Mouse (Mus musculus): Measurements from ENCODE around the gene Trnau1ap. TPM values are rescaled to one million over a fixed set of nuclear protein-coding genes. Genes with fewer than 3 reads are reported as not detected.
"Not testable (repeated sequence)": the region's sequence is repeated elsewhere in the genome, so short reads cannot be mapped to it uniquely, and the experiment has no call there.

The Trnau1ap gene
- polyA plus RNA-seq, 1 experiment: 19.6 TPM

DNA sequence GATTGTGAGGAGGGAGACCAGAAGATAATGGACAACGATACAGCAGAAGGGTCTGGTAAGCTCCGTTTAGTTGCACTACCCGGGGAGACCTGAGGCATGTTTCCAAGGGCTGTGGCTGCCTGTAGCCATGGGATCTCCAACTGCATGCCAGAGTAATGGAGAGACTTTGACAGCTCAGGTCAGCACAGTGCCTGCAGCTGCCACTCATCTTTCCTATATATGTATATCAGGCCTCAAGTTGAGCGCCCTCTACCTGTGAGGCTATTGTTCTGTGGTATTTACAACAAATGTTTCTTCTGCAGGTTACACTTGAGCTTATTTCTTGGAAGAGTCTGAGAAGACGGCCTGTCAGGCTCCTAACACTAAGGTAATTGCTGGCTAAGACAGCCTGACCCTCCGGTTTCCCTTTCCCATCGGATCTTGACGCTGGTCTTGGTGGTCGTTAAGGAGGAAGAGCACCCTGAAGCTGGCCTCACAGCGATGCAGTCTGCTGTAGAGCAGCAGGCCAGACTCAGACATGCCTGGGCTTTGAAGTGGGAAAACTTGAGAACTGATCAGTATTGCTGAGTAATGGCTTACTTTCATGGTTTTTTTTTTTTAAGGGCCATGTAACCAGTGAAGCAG, 19.4 kb downstream of the Trnau1ap start:
- peak; percentile 57 to 64 for DNase-seq (ENCODE audit: low read depth in 1 of 2, low spot score in 2 of 2)
- peaks cover 2% of the 10 kb centered on the region; the same call in 1 of the 2 replicates for H3K4me1 ChIP-seq (ENCODE audit: control insufficient read depth, insufficient read depth, insufficient read length)
- no peaks in the 10 kb centered on the region for H3K27me3 ChIP-seq (ENCODE audit: control insufficient read depth, insufficient read depth, low read length)
- peaks cover 22% of the 10 kb centered on the region for H3K36me3 ChIP-seq (ENCODE audit: control insufficient read depth, insufficient read depth, low read length)
- TF ChIP-seq CTCF (IDR thresholded peaks at IDR 0.05; ENCODE audit: extremely low read depth, insufficient read depth, insufficient read length, insufficient replicate concordance) (peak; percentile 35; the same call in 1 of the 2 replicates), POLR2A (IDR thresholded peaks at IDR 0.05; ENCODE audit: low read depth, low read length) (no peak)
- no peak overlapping the region; the same call in 1 of the 2 replicates for H3K27ac ChIP-seq (ENCODE audit: insufficient read depth, low read length)
- peak overlapping the region; percentile 50 for H3K4me3 ChIP-seq (ENCODE audit: extremely low read depth, insufficient read depth, insufficient read length)
- WGBS: 19% methylated on average over 10 of the region's 10 CpGs

DNA sequence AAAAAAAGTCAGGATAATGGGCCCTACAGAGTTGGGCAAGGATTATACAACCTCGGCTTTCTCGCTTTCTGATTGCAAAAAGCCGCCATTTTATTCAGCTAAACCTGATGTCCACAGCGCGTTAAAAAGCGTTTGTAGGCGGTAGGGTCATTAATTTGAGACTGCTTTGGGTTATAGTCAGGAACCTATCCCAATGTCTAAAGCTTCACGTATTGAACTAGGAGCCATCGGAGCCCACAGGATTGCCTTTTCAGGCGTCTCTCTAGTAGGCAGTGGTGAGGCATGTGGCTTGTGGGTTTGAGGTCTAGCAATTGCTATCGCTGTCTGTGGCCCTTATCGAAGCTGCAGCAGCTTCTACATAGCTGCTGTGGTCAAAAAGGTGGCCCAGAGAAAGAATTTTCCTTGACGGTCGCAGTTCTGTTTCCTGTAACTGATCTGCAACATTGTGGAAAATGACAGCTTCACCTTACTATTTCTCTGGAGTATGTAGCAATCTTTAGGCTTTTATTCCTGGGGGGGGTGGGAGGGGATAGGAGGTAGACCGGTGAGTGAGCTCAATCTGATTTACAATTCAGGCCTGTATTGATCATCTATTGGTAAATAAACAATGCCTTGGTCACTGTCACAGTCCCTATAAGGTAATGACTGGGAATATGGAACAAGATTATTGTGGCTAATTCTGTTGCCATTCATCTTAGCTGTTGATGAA, 20.0 kb downstream of the Trnau1ap start:
- no peaks in the 10 kb centered on the region for H3K27me3 ChIP-seq (ENCODE audit: control insufficient read depth, insufficient read depth, low read length)
- peak overlapping the region; percentile 100 for H3K4me3 ChIP-seq (ENCODE audit: extremely low read depth, insufficient read depth, insufficient read length)
- TF ChIP-seq POLR2A (IDR thresholded peaks at IDR 0.05; ENCODE audit: low read depth, low read length) (no peak), CTCF (IDR thresholded peaks at IDR 0.05; ENCODE audit: extremely low read depth, insufficient read depth, insufficient read length, insufficient replicate concordance) (no peak)
- H3K4me1 ChIP-seq (ENCODE audit: control insufficient read depth, insufficient read depth, insufficient read length): peaks cover 2% of the 10 kb centered on the region; the same call in 1 of the 2 replicates
- under 1% methylated on average over 15 of the region's 15 CpGs for WGBS
- peak overlapping the region; percentile 87 for H3K27ac ChIP-seq (ENCODE audit: insufficient read depth, low read length)
- peak in 1 of 2 experiments; percentile 17 for DNase-seq (ENCODE audit: low read depth in 1 of 2, low spot score in 2 of 2)
- peaks cover 22% of the 10 kb centered on the region for H3K36me3 ChIP-seq (ENCODE audit: control insufficient read depth, insufficient read depth, low read length)

DNA sequence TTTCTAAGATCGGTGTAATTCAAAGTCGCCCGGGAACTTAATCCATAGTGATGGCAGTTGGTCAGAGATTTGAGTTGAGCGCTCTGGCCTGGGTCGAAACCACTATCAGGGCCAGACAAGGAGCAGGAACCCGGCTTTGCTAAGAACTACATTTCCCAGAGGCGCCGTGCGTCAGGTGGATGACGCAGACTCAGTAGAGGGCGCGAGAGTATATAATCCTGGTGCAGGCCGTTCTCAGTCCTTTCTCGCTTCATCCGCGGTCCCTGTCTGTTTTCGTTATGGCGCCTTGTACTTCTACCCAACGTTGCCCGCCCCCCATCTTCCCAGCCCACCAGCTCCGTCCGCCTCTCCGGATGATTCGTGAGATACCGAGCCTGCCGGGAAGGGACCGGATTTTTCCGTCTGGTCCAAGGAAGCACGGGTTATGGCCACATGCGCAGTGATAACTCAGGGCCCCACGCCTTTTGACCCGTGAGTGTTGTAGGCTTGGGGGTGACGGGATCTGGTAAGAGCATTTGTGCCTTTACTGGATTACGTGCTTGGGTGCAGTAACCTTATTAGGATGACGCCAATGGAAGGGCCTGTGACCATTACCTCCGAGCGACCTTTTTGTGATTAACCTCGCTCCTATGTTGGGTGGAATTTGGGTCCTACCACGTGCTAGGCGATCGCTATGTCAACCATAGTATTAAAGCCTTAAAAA, 20.8 kb downstream of the Trnau1ap start:
- peak overlapping the region; percentile 87 for H3K27ac ChIP-seq (ENCODE audit: insufficient read depth, low read length)
- H3K27me3 ChIP-seq (ENCODE audit: control insufficient read depth, insufficient read depth, low read length): no peaks in the 10 kb centered on the region
- peak; percentile 85 to 87 for DNase-seq (ENCODE audit: low read depth in 1 of 2, low spot score in 2 of 2)
- under 1% methylated on average over 41 of the region's 41 CpGs for WGBS
- H3K4me3 ChIP-seq (ENCODE audit: extremely low read depth, insufficient read depth, insufficient read length): peak overlapping the region; percentile 100
- H3K36me3 ChIP-seq (ENCODE audit: control insufficient read depth, insufficient read depth, low read length): peaks cover 16% of the 10 kb centered on the region
- peaks cover 2% of the 10 kb centered on the region; the same call in 1 of the 2 replicates for H3K4me1 ChIP-seq (ENCODE audit: control insufficient read depth, insufficient read depth, insufficient read length)
- TF ChIP-seq POLR2A (IDR thresholded peaks at IDR 0.05; ENCODE audit: low read depth, low read length): peak; percentile 98
- no peak for TF ChIP-seq CTCF (IDR thresholded peaks at IDR 0.05; ENCODE audit: extremely low read depth, insufficient read depth, insufficient read length, insufficient replicate concordance)

DNA sequence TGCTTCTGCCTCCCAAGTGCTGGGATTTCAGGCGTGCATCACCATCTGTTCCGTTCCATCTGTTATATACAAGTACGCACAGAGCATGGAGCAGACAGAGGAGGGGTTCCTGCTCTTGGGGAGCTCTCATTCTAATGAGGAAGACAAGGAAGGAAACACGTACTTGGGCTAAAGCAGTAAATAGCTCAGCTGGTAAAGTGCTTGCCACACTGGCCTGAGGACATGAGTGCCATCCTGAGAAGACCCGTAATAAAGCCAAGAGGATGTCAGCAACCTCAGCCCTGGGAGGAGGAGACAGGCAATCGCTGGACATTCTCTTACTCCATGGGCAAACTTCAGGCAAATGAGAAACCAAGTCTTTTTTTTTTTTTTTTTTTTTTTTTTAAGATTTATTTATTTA, 23.3 kb downstream of the Trnau1ap start:
- no peak for TF ChIP-seq POLR2A (IDR thresholded peaks at IDR 0.05; ENCODE audit: low read depth, low read length)
- TF ChIP-seq CTCF (IDR thresholded peaks at IDR 0.05; ENCODE audit: extremely low read depth, insufficient read depth, insufficient read length, insufficient replicate concordance): no peak
- no peak overlapping the region for H3K4me3 ChIP-seq (ENCODE audit: extremely low read depth, insufficient read depth, insufficient read length)
- WGBS: 38% methylated on average over 6 of the region's 6 CpGs
- no peaks in the 10 kb centered on the region for H3K27me3 ChIP-seq (ENCODE audit: control insufficient read depth, insufficient read depth, low read length)
- H3K4me1 ChIP-seq (ENCODE audit: control insufficient read depth, insufficient read depth, insufficient read length): peaks cover 2% of the 10 kb centered on the region; the same call in 1 of the 2 replicates
- no peak for DNase-seq (ENCODE audit: low read depth in 1 of 2, low spot score in 2 of 2)
- H3K36me3 ChIP-seq (ENCODE audit: control insufficient read depth, insufficient read depth, low read length): peaks cover 8% of the 10 kb centered on the region
- no peak overlapping the region for H3K27ac ChIP-seq (ENCODE audit: insufficient read depth, low read length)

DNA sequence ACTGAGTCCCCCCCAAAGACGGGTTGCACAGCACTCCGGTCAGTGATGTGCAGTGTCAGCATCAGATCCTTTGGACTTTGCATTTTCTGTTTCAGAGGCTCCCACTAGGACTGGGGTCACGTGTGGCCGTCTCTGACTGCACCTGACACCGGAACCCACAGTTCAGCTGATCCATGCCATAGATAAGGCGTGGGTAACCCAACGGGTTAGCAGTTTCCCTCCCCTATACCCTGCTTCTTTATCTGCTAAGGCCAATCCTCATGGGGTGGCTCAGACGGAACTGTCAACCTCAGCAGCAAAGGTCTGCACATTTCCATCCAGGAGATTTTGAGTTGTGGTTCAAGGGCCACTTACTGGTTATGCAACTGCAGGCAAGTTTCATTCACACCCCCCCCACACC, 24.1 kb downstream of the Trnau1ap start:
- no peak for DNase-seq (ENCODE audit: low read depth in 1 of 2, low spot score in 2 of 2)
- 57% methylated on average over 8 of the region's 8 CpGs for WGBS

DNA sequence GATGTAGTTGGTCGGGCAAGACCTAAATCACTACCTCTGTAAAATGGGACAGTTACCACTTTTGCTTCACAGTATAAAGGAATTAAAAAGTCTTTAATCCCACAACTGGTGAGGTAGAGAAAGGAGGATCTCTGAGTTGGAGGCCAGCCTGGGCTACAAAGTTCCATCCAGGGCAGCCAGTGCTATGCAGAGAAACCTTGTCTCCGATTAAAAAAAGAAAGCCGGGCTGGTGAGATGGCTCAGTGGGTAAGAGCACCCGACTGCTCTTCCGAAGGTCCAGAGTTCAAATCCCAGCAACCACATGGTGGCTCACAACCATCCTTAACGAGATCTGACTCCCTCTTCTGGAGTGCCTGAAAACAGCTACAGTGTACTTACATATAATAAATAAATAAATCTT, 25.9 kb downstream of the Trnau1ap start:
- WGBS: 60% methylated on average over 6 of the region's 6 CpGs
- not testable (repeated sequence) for DNase-seq (ENCODE audit: low read depth in 1 of 2, low spot score in 2 of 2); H3K4me1 ChIP-seq (ENCODE audit: control insufficient read depth, insufficient read depth, insufficient read length); H3K27me3 ChIP-seq (ENCODE audit: control insufficient read depth, insufficient read depth, low read length); H3K36me3 ChIP-seq (ENCODE audit: control insufficient read depth, insufficient read depth, low read length); H3K27ac ChIP-seq (ENCODE audit: insufficient read depth, low read length)
- peak overlapping the region; percentile 50 for H3K4me3 ChIP-seq (ENCODE audit: extremely low read depth, insufficient read depth, insufficient read length)

More for the DNA sequence above, 24.1 kb downstream of the Trnau1ap start:
- Histone ChIP-seq H3K4me1 (ENCODE audit: control insufficient read depth, insufficient read depth, insufficient read length) (peaks cover 2% of the 10 kb centered on the region; the same call in 1 of the 2 replicates), H3K36me3 (ENCODE audit: control insufficient read depth, insufficient read depth, low read length) (peaks cover 5% of the 10 kb centered on the region), H3K27me3 (ENCODE audit: control insufficient read depth, insufficient read depth, low read length) (no peaks in the 10 kb centered on the region), H3K27ac (ENCODE audit: insufficient read depth, low read length) (no peak overlapping the region), H3K4me3 (ENCODE audit: extremely low read depth, insufficient read depth, insufficient read length) (no peak overlapping the region)
- no peak for TF ChIP-seq POLR2A (IDR thresholded peaks at IDR 0.05; ENCODE audit: low read depth, low read length)
- no peak for TF ChIP-seq CTCF (IDR thresholded peaks at IDR 0.05; ENCODE audit: extremely low read depth, insufficient read depth, insufficient read length, insufficient replicate concordance)

Measured in spleen, adult 2 months (tissue).